ENCODE assay signal across 8 mouse cellular contexts in genomic region chr5:34517913-34518312, GRCm38 (mm10). TPM values are rescaled to one million over a fixed set of nuclear protein-coding genes. Genes with fewer than 3 reads are reported as not detected.
DNase-seq lines count a peak whose midpoint lies in the region; ATAC-seq and TF ChIP-seq lines count a peak whose summit lies in the region.

No protein-coding gene starts in this region.

- no peak for ATAC-seq in midbrain, embryonic 13.5 days
- ATAC-seq in erythroid progenitor cell, adult 5-6 weeks (replicated peaks; ENCODE audit: low FRiP score, poor library complexity, severe bottlenecking): peak; percentile 52
- ATAC-seq in kidney, postnatal 0 days (replicated peaks; ENCODE audit: low FRiP score, low read depth): no peak
- ATAC-seq in liver, embryonic 11.5 days (replicated peaks; ENCODE audit: low FRiP score): peak; percentile 35

- H3K27me3 ChIP-seq in midbrain, embryonic 10.5 days (ENCODE audit: low read depth, poor library complexity, severe bottlenecking): peaks cover 7% of the 10 kb centered on the region
- H3K27me3 ChIP-seq in midbrain, embryonic 13.5 days: peaks cover 8% of the 10 kb centered on the region
- no peaks in the 10 kb centered on the region for H3K27me3 ChIP-seq in kidney, postnatal 0 days (ENCODE audit: insufficient read depth, low read length)
- no peaks in the 10 kb centered on the region for H3K27me3 ChIP-seq in liver, embryonic 11.5 days (replicated peaks; ENCODE audit: control insufficient read depth, insufficient read depth, low read length)

- no peak overlapping the region for H3K27ac ChIP-seq in midbrain, embryonic 10.5 days (replicated peaks)
- H3K27ac ChIP-seq in midbrain, embryonic 13.5 days: no peak overlapping the region
- no peak overlapping the region for H3K27ac ChIP-seq in bone marrow macrophage, adult 2 months (ENCODE audit: insufficient read depth, low read depth, low read length)
- H3K27ac ChIP-seq in kidney, postnatal 0 days: no peak overlapping the region
- H3K27ac ChIP-seq in liver, embryonic 11.5 days (ENCODE audit: low read depth, low read length): no peak overlapping the region

- no peak overlapping the region for H3K4me3 ChIP-seq in midbrain, embryonic 10.5 days
- no peak overlapping the region for H3K4me3 ChIP-seq in midbrain, embryonic 13.5 days (replicated peaks)
- no peak overlapping the region for H3K4me3 ChIP-seq in bone marrow macrophage, adult 2 months (ENCODE audit: insufficient read depth, low read length)
- no peak overlapping the region for H3K4me3 ChIP-seq in kidney, postnatal 0 days (replicated peaks; ENCODE audit: low read depth, low read length)
- H3K4me3 ChIP-seq in liver, embryonic 11.5 days (ENCODE audit: low read depth, low read length): no peak overlapping the region

- WGBS in midbrain, embryonic 10.5 days: 29% methylated on average over 3 of the region's 3 CpGs
- 32% methylated on average over 3 of the region's 3 CpGs for WGBS in midbrain, embryonic 13.5 days
- 31% methylated on average over 3 of the region's 3 CpGs for WGBS in kidney, postnatal 0 days
- 19% methylated on average over 3 of the region's 3 CpGs for WGBS in liver, embryonic 11.5 days

- TF ChIP-seq CTCF in bone marrow macrophage, adult 2 months (IDR thresholded peaks at IDR 0.05; ENCODE audit: low read depth, low read length): peak; percentile 94
- TF ChIP-seq CTCF in kidney, postnatal 0 days (IDR thresholded peaks at IDR 0.05; ENCODE audit: low read depth): peak; percentile 91

- H3K9me3 ChIP-seq in midbrain, embryonic 10.5 days (replicated peaks): no peaks in the 10 kb centered on the region
- H3K9me3 ChIP-seq in midbrain, embryonic 13.5 days: no peaks in the 10 kb centered on the region
- no peaks in the 10 kb centered on the region for H3K9me3 ChIP-seq in kidney, postnatal 0 days (replicated peaks; ENCODE audit: low read length)
- H3K9me3 ChIP-seq in liver, embryonic 11.5 days (ENCODE audit: control insufficient read depth, low read length): no peaks in the 10 kb centered on the region

- peak; percentile 71 for DNase-seq in midbrain, embryonic 10.5 days (ENCODE audit: low spot score)
- DNase-seq in kidney, postnatal 0 days (ENCODE audit: low spot score): peak; percentile 77
- peak; percentile 76 for DNase-seq in liver, embryonic 11.5 days (ENCODE audit: low spot score)
- DNase-seq in ovary, postnatal 14 days (ENCODE audit: low spot score): peak; percentile 76
- DNase-seq in thymus, postnatal 14 days: peak; percentile 91

- peaks cover 15% of the 10 kb centered on the region for H3K4me1 ChIP-seq in midbrain, embryonic 10.5 days
- peaks cover 11% of the 10 kb centered on the region for H3K4me1 ChIP-seq in midbrain, embryonic 13.5 days (replicated peaks)
- peaks cover 41% of the 10 kb centered on the region for H3K4me1 ChIP-seq in bone marrow macrophage, adult 2 months (ENCODE audit: control insufficient read depth, insufficient read depth, low read length)
- peaks cover 6% of the 10 kb centered on the region; the same call in 1 of the 2 replicates for H3K4me1 ChIP-seq in kidney, postnatal 0 days (replicated peaks; ENCODE audit: insufficient read depth, low read length)
- peaks cover 22% of the 10 kb centered on the region for H3K4me1 ChIP-seq in liver, embryonic 11.5 days (replicated peaks; ENCODE audit: control insufficient read depth, insufficient read depth, low read length)

- no peak for TF ChIP-seq POLR2A in bone marrow macrophage, adult 2 months (IDR thresholded peaks at IDR 0.05; ENCODE audit: borderline replicate concordance, low read depth, low read length)

- H3K4me2 ChIP-seq in midbrain, embryonic 13.5 days (replicated peaks): no peak overlapping the region
- H3K4me2 ChIP-seq in kidney, postnatal 0 days (ENCODE audit: low read length): no peak overlapping the region
- no peak overlapping the region for H3K4me2 ChIP-seq in liver, embryonic 11.5 days

- no peaks in the 10 kb centered on the region for H3K36me3 ChIP-seq in midbrain, embryonic 10.5 days
- no peaks in the 10 kb centered on the region for H3K36me3 ChIP-seq in midbrain, embryonic 13.5 days
- H3K36me3 ChIP-seq in kidney, postnatal 0 days (ENCODE audit: insufficient read depth, low read length): no peaks in the 10 kb centered on the region
- H3K36me3 ChIP-seq in liver, embryonic 11.5 days (ENCODE audit: control insufficient read depth, insufficient read depth, low read length): no peaks in the 10 kb centered on the region

- H3K9ac ChIP-seq in midbrain, embryonic 13.5 days (replicated peaks): no peak overlapping the region
- H3K9ac ChIP-seq in kidney, postnatal 0 days (ENCODE audit: low read depth, low read length): no peak overlapping the region
- no peak overlapping the region for H3K9ac ChIP-seq in liver, embryonic 11.5 days (ENCODE audit: low read depth, low read length)

RNA-seq across cellular contexts. Expression of gene Tnip2, which starts 4.1 kb away (rescaled TPM):
- polyA plus RNA-seq in midbrain, embryonic 10.5 days (2016; fragmentation: Nextera tagmentation; extraction: Ambion mirVana): 5.3 and 8.0 TPM in 2 replicates
- polyA plus RNA-seq in midbrain, embryonic 13.5 days (2015; fragmentation: Nextera tagmentation; extraction: Ambion mirVana): 6.9 and 7.3 TPM in 2 replicates
- polyA plus RNA-seq in bone marrow macrophage, adult 2 months (2012; ENCODE audit: insufficient read depth, insufficient read length, missing spikeins): 34.2 and 43.9 TPM in 2 replicates
- total RNA-seq in erythroid progenitor cell, adult 5-6 weeks (2015; ENCODE audit: low replicate concordance): 3.2 TPM in 1 of 2 replicates, not detected in the other
- total RNA-seq in erythroid progenitor cell, adult 5-6 weeks (2017; ENCODE audit: low replicate concordance): 0.23 and 7.4 TPM in 2 replicates
- 16.5 and 17.6 TPM in 2 replicates for polyA plus RNA-seq in kidney, postnatal 0 days (2015; fragmentation: Nextera tagmentation; extraction: Ambion mirVana)
- 12.3 and 12.8 TPM in 2 replicates for polyA plus RNA-seq in liver, embryonic 11.5 days (2014; fragmentation: Nextera tagmentation; extraction: Ambion mirVana)

RNA-seq across cellular contexts. Expression of gene Sh3bp2, which starts 7.7 kb away (rescaled TPM):
- polyA plus RNA-seq in midbrain, embryonic 10.5 days (2016; fragmentation: Nextera tagmentation; extraction: Ambion mirVana): 6.4 and 10.3 TPM in 2 replicates
- 18.3 and 30.8 TPM in 2 replicates for polyA plus RNA-seq in midbrain, embryonic 13.5 days (2015; fragmentation: Nextera tagmentation; extraction: Ambion mirVana)
- 129 and 132 TPM in 2 replicates for polyA plus RNA-seq in bone marrow macrophage, adult 2 months (2012; ENCODE audit: insufficient read depth, insufficient read length, missing spikeins)
- total RNA-seq in erythroid progenitor cell, adult 5-6 weeks (2015; ENCODE audit: low replicate concordance): 1.7 and 4.3 TPM in 2 replicates
- 3.9 and 6.0 TPM in 2 replicates for total RNA-seq in erythroid progenitor cell, adult 5-6 weeks (2017; ENCODE audit: low replicate concordance)
- 6.2 and 8.9 TPM in 2 replicates for polyA plus RNA-seq in kidney, postnatal 0 days (2015; fragmentation: Nextera tagmentation; extraction: Ambion mirVana)
- 5.2 and 8.4 TPM in 2 replicates for polyA plus RNA-seq in liver, embryonic 11.5 days (2014; fragmentation: Nextera tagmentation; extraction: Ambion mirVana)

RNA-seq across cellular contexts. Expression of gene Add1, which starts 55.6 kb away (rescaled TPM):
- polyA plus RNA-seq in midbrain, embryonic 10.5 days (2016; fragmentation: Nextera tagmentation; extraction: Ambion mirVana): 166 and 195 TPM in 2 replicates
- 204 and 205 TPM in 2 replicates for polyA plus RNA-seq in midbrain, embryonic 13.5 days (2015; fragmentation: Nextera tagmentation; extraction: Ambion mirVana)
- polyA plus RNA-seq in bone marrow macrophage, adult 2 months (2012; ENCODE audit: insufficient read depth, insufficient read length, missing spikeins): 120 and 122 TPM in 2 replicates
- total RNA-seq in erythroid progenitor cell, adult 5-6 weeks (2015; ENCODE audit: low replicate concordance): 547 and 570 TPM in 2 replicates
- 969 and 1,003 TPM in 2 replicates for total RNA-seq in erythroid progenitor cell, adult 5-6 weeks (2017; ENCODE audit: low replicate concordance)
- polyA plus RNA-seq in kidney, postnatal 0 days (2015; fragmentation: Nextera tagmentation; extraction: Ambion mirVana): 130 and 143 TPM in 2 replicates
- 170 and 186 TPM in 2 replicates for polyA plus RNA-seq in liver, embryonic 11.5 days (2014; fragmentation: Nextera tagmentation; extraction: Ambion mirVana)

Comparison
In these comparisons a context has a peak if more than half of its experiments do, and no peak if none do; other contexts are left out.
1. ATAC-seq: peak in erythroid progenitor cell, adult 5-6 weeks (single experiment) and liver, embryonic 11.5 days (single experiment); none in midbrain, embryonic 13.5 days (single experiment) and kidney, postnatal 0 days (single experiment).
2. Peak in every context shown above with its lines, with median percentiles within 50 percentile points of each other: DNase-seq.